Mouse (Mus musculus): ENCODE data around the gene Sept9.

Gene Sept9

GRCm38 (mm10) chr11:117348429-117349103, 149.1 kb downstream of the Sept9 start:
- DNase-seq (ENCODE audit: low read depth), result no peak

DNA sequence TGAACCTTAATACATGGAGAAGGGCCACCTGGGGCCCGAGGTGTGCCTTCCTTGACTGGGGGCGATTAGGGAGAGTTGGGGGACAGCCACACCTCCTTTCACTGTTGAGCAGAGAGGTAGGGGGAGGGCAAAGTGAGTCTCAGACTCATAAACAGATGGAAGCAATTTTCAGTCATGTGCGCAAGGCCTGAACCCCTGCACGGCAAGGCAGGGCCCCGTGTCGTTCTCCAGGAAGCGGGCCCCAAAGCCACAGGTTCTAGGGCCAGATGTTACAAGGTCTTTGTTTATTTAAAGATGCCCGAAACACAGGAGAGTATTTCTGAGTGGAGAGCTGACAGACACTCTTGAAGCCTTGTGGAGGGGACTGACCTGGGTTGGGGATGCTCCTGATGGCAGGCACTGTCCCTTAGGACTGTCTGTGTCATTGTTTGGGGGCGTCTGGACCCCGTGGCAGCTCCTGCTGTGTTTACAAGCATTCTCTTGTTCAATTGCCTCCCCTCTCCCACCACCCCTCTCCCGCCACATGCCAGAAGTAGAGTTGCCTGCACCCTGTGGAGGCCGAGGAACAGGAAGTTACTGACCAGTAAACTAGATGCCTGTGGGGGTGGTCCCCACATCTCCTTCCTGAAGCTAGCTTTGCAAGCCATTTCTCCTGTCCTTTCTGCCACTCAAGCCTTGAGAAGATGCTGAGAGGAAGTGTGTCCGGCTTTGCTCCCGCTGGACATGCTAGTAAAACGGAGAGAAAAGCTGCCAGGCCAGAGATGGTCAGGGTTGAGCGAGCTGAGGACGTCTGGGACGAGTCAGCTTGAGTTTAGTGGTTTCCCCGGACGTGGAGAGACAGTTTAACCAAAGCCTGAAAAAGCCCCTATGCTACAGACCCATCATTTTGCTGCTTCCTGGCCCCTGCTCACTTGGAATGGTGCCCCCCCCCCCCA, 150.2 kb downstream of the Sept9 start:
- no peak for DNase-seq (ENCODE audit: low read depth)

GRCm38 (mm10) chr11:117350462-117351222, 151.2 kb downstream of the Sept9 start:
- DNase-seq (ENCODE audit: low read depth), result no peak

GRCm38 (mm10) chr11:117353126-117353525, 153.7 kb downstream of the Sept9 start:
- no peak for DNase-seq (ENCODE audit: low read depth)

DNA sequence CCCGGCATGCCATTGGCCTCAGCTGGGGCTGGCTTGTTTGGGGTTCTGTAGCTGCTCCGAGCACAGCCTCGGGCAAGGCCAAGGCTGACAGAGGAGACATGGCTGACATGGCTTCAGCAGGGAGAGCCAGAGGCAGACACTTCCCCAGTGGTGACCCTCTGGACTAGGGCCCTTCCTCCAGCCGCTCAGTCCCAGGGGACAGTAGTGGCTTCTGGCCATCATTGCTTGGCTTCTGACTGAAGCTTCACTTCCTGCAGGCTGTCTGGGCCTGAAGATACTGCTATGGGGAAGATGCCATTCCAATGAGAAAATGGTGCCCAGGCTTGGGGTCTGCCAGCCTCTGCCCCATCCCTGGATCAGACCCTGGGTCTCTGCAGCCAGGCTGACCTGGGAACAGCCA, 154.6 kb downstream of the Sept9 start:
- DNase-seq (ENCODE audit: low read depth), result no peak

DNA sequence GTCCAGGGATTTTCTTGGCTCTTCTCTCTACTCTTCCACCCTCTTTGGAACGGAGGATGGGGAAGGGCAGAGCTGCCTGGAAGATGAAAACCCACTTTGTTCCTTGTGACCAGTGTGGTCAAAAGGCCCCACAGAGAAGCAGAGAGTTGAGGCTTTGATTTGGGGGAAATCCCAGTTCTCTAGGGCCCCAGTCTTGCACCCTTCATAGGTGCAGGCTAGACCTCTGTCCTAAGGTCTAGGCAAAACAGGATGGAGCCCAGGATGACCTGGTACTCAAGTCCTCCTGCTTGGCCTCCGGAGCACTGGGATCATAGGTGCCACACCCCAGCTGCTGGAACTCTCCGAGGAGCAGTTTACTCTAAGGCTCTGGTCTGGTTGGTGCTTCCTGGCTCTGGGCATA, 157.5 kb downstream of the Sept9 start:
- no peak for DNase-seq (ENCODE audit: low read depth)

DNA sequence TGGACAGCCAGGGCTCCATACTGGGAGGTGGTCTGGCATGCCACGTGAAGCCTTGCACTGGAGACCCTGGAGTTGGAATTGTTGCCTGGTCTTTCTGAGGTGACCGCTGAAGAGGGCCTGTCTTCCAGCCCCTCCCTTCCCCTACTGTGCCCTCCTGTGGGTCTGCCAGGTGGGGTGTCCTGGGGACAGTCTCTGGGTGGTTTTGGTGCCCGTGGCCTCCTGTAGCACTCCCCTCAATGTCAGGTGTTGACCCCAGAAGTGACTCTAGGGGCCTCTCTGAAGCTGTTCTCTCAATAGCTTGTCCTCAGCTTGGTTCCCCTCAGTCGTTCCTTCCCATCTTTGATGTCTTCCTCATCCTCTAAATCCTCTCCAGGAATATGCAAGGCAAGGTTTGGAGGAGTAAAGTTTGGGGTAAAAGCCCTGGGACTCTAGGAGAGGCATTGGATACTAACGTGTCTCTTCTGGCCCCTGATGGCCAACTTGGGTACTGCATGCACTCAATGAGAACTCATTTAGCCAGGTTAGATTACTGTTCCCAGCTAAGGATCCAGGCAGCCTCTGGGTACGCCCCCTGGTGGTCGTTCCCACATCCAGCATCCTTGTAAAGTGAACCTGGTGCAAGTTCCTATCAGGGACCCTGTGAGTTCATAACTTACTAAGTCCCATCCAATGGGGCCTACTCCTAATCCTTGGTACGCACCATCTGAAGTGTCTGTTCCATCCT, 158.6 kb downstream of the Sept9 start:
- peak; percentile 88 for DNase-seq (ENCODE audit: low read depth)

DNA sequence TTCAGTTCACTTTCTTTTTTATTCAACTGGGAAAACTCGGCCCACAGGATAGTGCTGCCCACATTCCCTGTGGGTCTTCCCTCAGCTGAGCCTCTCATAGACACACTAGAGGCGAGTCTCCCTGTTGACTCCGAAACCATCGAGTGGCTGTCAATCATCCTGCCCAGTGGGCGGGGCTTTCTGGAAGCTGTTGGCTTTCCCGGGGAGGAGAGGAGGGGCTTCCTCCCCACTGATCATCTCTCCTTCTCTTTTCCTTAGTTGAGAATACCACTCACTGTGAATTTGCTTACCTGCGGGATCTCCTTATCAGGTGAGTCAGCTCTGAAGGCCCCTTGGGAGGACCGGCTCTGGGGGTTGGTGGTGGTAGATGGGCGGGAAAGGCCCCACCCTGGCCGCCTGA, 159.7 kb downstream of the Sept9 start:
- DNase-seq (ENCODE audit: low read depth), result no peak

- peak; percentile 51 for DNase-seq (ENCODE audit: low read depth)
Observed at GRCm38 (mm10) chr11:117359870-117360269, 160.4 kb downstream of the Sept9 start.

GRCm38 (mm10) chr11:117360561-117360960, 161.1 kb downstream of the Sept9 start:
- no peak for DNase-seq (ENCODE audit: low read depth)

DNA sequence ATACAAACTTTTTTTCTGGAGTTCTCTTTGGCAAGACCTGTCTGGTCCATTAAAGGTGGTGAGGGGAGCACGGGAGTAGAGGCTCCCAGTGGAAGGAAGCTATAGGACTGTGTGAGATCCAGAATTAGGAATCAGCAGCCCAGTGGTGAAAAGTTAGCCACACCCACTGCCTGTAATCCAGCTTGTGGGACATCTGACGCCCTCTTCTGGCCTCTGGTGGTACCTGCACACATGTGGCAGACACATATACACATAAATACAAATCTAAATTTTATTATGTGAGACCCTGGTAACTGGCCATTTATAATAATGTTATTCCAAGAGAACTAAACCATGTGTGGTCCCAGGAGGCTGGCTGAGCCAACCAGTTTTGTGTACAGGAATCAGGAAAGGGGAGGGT, 162.8 kb downstream of the Sept9 start:
- DNase-seq (ENCODE audit: low read depth), result no peak

GRCm38 (mm10) chr11:117363918-117364317, 164.5 kb downstream of the Sept9 start:
- DNase-seq (ENCODE audit: low read depth), result no peak

- no peak for DNase-seq (ENCODE audit: low read depth)
Observed at GRCm38 (mm10) chr11:117366426-117366825, 167.0 kb downstream of the Sept9 start.

DNA sequence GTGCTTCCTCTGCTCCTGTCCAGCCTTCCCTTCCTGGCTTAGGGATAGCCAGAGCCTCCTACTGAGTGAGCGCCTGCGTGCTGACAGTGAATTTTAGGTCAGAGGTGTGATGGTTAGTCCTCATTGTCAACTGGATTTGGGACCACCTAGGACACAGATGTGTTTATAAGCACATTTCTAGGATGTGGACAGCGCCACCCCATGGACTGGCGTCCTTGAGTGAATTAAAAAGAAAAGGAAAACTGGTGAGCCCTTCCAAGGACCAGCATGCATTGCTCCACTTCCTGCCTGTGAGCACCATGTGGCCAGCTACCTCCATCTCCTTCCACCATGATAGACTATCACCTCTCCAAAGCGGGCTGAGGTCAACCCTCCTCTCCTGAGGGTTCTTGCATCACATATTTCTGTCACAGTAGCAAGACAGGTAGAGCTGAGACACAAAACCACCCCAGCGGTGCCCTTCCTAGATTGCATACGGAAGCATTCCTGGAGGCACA, 167.4 kb downstream of the Sept9 start:
- DNase-seq (ENCODE audit: low read depth), result no peak

DNA sequence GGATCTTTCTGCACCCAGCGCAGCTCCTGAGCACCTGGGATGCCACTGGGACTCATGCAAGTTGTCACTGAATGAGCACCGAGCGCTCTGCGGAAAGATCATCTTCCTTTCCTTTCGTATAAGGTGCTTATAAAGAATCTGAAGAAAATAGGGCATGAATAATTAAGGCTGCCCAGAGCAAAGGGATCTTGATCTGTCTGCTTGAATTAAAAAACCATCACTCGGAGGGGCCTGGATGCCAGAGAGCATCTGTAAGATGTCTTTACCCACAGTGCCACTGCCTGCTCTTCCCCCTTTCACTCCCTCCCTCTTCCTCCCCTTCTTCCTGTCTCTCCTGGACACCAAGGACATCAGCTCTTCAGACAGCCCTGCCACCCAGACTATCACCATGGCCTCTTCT, 168.5 kb downstream of the Sept9 start:
- no peak for DNase-seq (ENCODE audit: low read depth)

DNA sequence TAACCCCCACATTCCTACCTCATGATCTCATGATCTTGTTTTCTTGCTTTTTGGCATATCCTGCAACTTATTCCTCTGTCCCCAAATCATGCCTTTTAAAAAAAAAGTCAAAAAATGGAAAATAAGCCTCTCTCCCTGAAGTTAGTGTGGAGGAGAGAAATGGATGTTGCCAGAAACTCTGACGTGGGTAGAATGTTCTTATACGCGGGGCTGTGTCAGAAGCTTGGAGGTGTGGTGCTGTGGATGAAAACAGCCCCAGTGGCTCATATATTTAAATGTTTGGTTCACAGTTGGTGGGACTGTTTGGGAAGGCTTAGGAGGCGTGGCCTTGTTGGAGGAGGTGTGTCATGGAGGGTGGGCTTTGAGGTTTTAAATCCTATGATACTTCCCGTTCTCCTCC, 169.9 kb downstream of the Sept9 start:
- DNase-seq (ENCODE audit: low read depth), result no peak

DNA sequence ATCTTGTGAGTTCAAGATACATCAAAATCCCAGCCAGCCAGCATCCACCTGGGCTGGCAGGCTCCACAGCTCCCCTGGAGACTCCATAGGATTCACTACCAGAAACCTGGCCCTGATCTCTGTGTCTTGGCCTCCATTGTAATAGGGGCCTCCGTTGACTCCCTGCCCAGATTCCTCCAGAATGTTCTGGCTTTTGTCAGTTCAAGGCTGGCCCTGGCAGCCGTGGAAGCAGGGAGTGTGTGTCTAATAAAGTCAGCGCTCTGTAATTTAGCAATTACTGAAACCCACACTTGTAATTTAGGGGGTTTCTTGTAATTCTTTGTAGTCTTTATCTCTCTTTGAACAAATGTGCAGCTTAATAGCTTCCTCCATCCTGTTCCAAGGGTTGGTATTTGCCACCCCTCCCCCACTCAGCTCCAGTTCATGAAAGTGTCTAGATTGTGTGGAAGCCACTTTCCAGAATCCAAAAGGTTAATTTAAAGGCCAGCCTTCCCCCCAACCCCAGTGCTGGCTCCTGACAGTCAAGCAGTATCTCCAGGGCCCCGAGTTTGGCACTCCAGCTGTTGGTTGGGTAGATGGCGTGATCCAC, 170.9 kb downstream of the Sept9 start:
- DNase-seq (ENCODE audit: low read depth), result no peak

DNA sequence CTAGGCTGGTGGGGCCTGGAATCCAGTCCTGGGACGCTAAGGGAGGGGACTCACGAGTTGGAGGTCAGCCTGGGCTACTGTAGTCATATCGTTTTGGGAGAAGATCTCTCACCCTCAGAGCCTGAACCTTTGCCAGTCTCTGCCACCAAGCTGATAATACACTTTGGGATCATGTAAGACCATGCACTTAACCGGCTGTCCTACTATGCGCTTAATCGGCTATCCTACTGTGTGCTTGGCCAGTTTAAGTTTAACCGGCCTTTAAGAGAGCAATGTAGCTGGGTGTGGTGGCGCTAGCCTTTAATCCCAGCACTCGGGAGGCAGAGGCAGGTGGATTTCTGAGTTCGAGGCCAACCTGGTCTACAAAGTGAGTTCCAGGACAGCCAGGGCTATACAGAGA, 173.1 kb downstream of the Sept9 start:
- no peak for DNase-seq (ENCODE audit: low read depth)

DNA sequence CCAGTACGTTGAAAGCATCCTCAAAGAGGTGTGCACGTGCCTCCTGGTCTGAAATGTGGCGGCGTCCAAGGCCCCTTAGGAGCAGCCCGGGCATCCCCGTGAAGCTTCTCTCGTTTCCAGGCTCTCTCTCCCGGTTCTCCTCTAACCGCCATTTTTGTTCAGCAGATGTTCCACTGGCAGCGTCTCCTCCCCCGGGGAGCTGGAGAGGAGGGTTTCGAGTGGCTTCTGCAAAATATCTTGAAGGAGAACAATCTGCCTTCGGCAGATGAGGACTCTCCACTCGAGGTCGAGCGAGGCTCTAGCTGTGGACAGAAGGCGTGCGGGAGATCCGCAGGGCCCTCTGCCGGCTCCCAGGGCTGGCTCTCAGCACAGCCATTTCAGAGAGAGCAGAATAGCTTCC, 173.7 kb downstream of the Sept9 start:
- DNase-seq (ENCODE audit: low read depth), result no peak

- no peak for DNase-seq (ENCODE audit: low read depth)
Observed at GRCm38 (mm10) chr11:117373870-117374269, 174.4 kb downstream of the Sept9 start.

DNA sequence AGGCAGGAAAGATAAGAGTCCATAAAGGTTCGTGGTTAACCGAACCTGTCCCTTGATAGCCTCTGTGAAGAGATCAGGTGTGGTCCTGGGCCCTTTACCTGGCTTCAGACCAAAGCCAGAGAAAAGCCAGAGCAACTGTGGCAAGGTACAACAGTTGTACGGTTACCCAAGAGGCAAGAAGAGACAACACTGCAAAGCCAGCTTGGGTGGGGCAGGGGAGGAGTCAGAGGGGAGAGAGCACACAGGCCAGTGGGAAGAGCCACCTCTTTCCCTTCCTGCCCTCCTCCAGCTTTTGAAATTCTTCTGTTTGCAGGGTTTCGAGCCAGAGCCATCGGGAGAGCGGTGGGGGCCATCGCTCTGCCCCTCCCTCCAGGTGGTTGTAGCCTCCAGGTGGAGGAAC, 174.8 kb downstream of the Sept9 start:
- no peak for DNase-seq (ENCODE audit: low read depth)

Measured in fibroblast of lung, adult 2 months (primary cell).